Mouse (Mus musculus) ES-Bruce4 (cell line): Measurements from ENCODE around the gene Ugdh. TPM values are rescaled to one million over a fixed set of nuclear protein-coding genes. Genes with fewer than 3 reads are reported as not detected.

Experiments
- H3K27ac ChIP-seq: 2 replicates; pipeline ENCODE4 v1.5.1; 2012; ENCODE audit warnings: low read length, inconsistent platforms; ENCODE audit not compliant: insufficient read depth
- H3K27me3 ChIP-seq: 2 replicates; pipeline ENCODE4 v1.6.1; 2012; ENCODE audit warnings: mild to moderate bottlenecking, low read length, inconsistent platforms; ENCODE audit not compliant: control insufficient read depth, poor library complexity, insufficient read depth, severe bottlenecking
- H3K36me3 ChIP-seq: 2 replicates; pipeline ENCODE4 v1.6.1; 2012; ENCODE audit warnings: inconsistent platforms, mild to moderate bottlenecking, low read length, moderate library complexity; ENCODE audit not compliant: control insufficient read depth, poor library complexity, insufficient read depth, severe bottlenecking
- H3K4me1 ChIP-seq: one replicate; pipeline ENCODE4 v1.8.1; 2011; ENCODE audit warnings: low read length; ENCODE audit not compliant: control insufficient read depth, insufficient read depth
- H3K4me3 ChIP-seq: 2 replicates; pipeline ENCODE4 v1.5.1; 2011; ENCODE audit warnings: low read depth, mild to moderate bottlenecking, low read length
- H3K9ac ChIP-seq: 2 replicates; pipeline ENCODE4 v1.6.1; 2012; ENCODE audit warnings: low read depth, mild to moderate bottlenecking, inconsistent platforms; ENCODE audit not compliant: poor library complexity, severe bottlenecking
- H3K9me3 ChIP-seq: replicated peaks from 2 replicates; pipeline ENCODE4 v1.6.1; 2012; ENCODE audit warnings: mild to moderate bottlenecking, low read length, inconsistent platforms; ENCODE audit not compliant: control insufficient read depth, poor library complexity, insufficient read depth, severe bottlenecking
- CTCF ChIP-seq: IDR thresholded peaks from one replicate; pipeline ENCODE4 v1.8.1; 2011; ENCODE audit warnings: low read depth, low read length
- EP300 ChIP-seq: IDR thresholded peaks from 2 replicates; pipeline ENCODE4 v1.6.1; 2011; ENCODE audit warnings: low read depth, low read length; ENCODE audit not compliant: insufficient read depth
- POLR2A ChIP-seq: IDR thresholded peaks from one replicate; pipeline ENCODE4 v1.8.1; 2011; ENCODE audit warnings: low read length; ENCODE audit not compliant: insufficient read depth
- polyA plus RNA-seq: library from polyadenylated mRNA; stranded (reverse); fragments of >200 nt; gene quantifications from 2 replicates; pipeline ENCODE4 v1.2.4, GENCODE M21; 2011; ENCODE audit warnings: low read depth; ENCODE audit not compliant: missing spikeins, insufficient read depth, insufficient read length

Gene Ugdh
- polyA plus RNA-seq, 1 experiment, result 31.4 TPM

GRCm38 (mm10) chr5:65438041-65438440, 2.3 kb upstream of the Ugdh start:
- Histone ChIP-seq H3K9ac (no peak overlapping the region), H3K36me3 (no peaks in the 10 kb centered on the region), H3K27me3 (no peaks in the 10 kb centered on the region), H3K27ac (no peak overlapping the region), H3K4me1 (peaks cover 2% of the 10 kb centered on the region), H3K9me3 (no peaks in the 10 kb centered on the region), H3K4me3 (no peak overlapping the region)
- TF ChIP-seq POLR2A, result no peak
- TF ChIP-seq CTCF, result no peak
- no peak for TF ChIP-seq EP300

GRCm38 (mm10) chr5:65435363-65435805, 365 bp downstream of the Ugdh start:
- no peaks in the 10 kb centered on the region for H3K4me1 ChIP-seq
- no peak overlapping the region for H3K27ac ChIP-seq
- H3K9me3 ChIP-seq, result no peaks in the 10 kb centered on the region
- TF ChIP-seq CTCF, result no peak
- peak; percentile 64 for TF ChIP-seq POLR2A
- H3K36me3 ChIP-seq, result no peaks in the 10 kb centered on the region
- peak overlapping the region; percentile 85 for H3K4me3 ChIP-seq
- H3K27me3 ChIP-seq, result no peaks in the 10 kb centered on the region
- H3K9ac ChIP-seq, result peak overlapping the region; percentile 86

- Histone ChIP-seq H3K4me3 (peak overlapping the region; percentile 85), H3K9me3 (no peaks in the 10 kb centered on the region), H3K27me3 (no peaks in the 10 kb centered on the region), H3K4me1 (no peaks in the 10 kb centered on the region), H3K9ac (peak overlapping the region; percentile 86), H3K36me3 (no peaks in the 10 kb centered on the region), H3K27ac (no peak overlapping the region)
- TF ChIP-seq POLR2A (no peak), CTCF (no peak), EP300 (no peak)
Measured at GRCm38 (mm10) chr5:65434471-65435362, 1.0 kb downstream of the Ugdh start.

DNA sequence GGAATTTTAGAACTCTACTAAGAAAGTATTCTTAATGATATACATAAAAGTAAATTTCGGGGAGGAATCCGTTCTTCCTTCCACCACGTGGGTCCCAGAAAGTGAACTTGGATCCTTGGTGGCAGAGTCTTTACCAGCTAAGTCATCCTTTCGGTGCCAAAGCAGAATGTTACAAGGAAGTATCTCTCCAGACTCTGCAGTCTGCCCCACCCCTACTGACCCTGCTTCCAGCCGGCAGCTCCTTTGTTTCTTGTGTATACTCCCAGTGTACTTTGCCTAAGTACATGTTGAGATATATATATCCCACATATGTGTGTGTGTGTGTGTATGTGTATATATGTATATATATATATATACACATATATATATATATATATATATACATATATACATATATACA, 6.3 kb downstream of the Ugdh start:
- TF ChIP-seq POLR2A, result no peak
- TF ChIP-seq CTCF, result no peak
- no peak for TF ChIP-seq EP300
- Histone ChIP-seq H3K4me1 (no peaks in the 10 kb centered on the region), H3K4me3 (no peak overlapping the region), H3K9ac (no peak overlapping the region), H3K27me3 (no peaks in the 10 kb centered on the region), H3K9me3 (no peaks in the 10 kb centered on the region), H3K36me3 (no peaks in the 10 kb centered on the region), H3K27ac (no peak overlapping the region)

DNA sequence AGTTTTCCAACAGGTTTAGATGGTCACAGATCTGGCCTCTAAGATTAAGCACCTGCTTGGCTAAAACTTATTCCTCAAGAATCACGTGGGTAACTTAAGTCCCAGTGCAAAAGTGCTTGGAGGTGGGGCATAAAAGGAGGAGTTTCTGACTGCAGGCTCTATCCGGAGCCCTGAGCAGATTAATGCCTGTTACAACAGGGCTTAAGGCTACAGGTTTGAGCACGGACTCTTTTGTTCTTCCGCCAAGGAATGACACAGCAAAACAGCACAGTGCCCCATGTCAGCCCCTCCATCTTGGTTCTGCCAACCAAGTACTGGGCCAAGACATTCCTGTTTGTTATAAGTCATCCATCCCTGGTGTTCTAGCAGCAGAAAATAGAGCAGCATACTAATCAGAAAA, 7.4 kb downstream of the Ugdh start:
- Histone ChIP-seq H3K4me1 (no peaks in the 10 kb centered on the region), H3K9me3 (no peaks in the 10 kb centered on the region), H3K27me3 (no peaks in the 10 kb centered on the region), H3K4me3 (no peak overlapping the region), H3K9ac (no peak overlapping the region), H3K27ac (no peak overlapping the region), H3K36me3 (no peaks in the 10 kb centered on the region)
- TF ChIP-seq CTCF (no peak), POLR2A (no peak), EP300 (no peak)

- H3K27ac ChIP-seq, result no peak overlapping the region
- TF ChIP-seq EP300 (no peak), POLR2A (no peak), CTCF (no peak)
- H3K27me3 ChIP-seq, result no peaks in the 10 kb centered on the region
- no peak overlapping the region for H3K9ac ChIP-seq
- H3K4me1 ChIP-seq, result no peaks in the 10 kb centered on the region
- H3K4me3 ChIP-seq, result no peak overlapping the region
- H3K36me3 ChIP-seq, result no peaks in the 10 kb centered on the region; the same call in 1 of the 2 replicates
- no peaks in the 10 kb centered on the region for H3K9me3 ChIP-seq
Measured at GRCm38 (mm10) chr5:65425251-65425650, 10.5 kb downstream of the Ugdh start.
